ENCODE assay signal across 9 mouse cellular contexts in genomic region chr1:181151541-181151940, GRCm38 (mm10). TPM values are rescaled to one million over a fixed set of nuclear protein-coding genes. Genes with fewer than 3 reads are reported as not detected.
DNase-seq lines count a peak whose midpoint lies in the region; ATAC-seq and TF ChIP-seq lines count a peak whose summit lies in the region.
"Had no signal": no experiment of that assay in that cellular context is flagged by ENCODE, and none has a peak within 500 bp of the region (broad histone marks: within the 10 kb centered on the region; RNA-seq: fewer than 3 reads in every experiment).

No protein-coding gene starts in this region.

- intact Hi-C loops in heart, postnatal 10 days (cut with DNase I): no loop called here

- H3K9me3 ChIP-seq in heart, embryonic 14.5 days (ENCODE audit: control insufficient read depth, low read length): no peaks in the 10 kb centered on the region
- no peaks in the 10 kb centered on the region for H3K9me3 ChIP-seq in MEL (replicated peaks; ENCODE audit: insufficient read depth, low read length)
- H3K9me3 ChIP-seq in hindbrain, embryonic 10.5 days: no peaks in the 10 kb centered on the region
- H3K9me3 ChIP-seq in midbrain, embryonic 12.5 days: no peaks in the 10 kb centered on the region

- no peak for DNase-seq in heart, postnatal 10 days
- DNase-seq in MEL (ENCODE audit: low read depth, low spot score): peak; percentile 55
- DNase-seq in hindbrain, embryonic 10.5 days (ENCODE audit: low spot score): no peak
- DNase-seq in cerebellum, adult 8-10 months: no peak
- DNase-seq in right cerebral cortex, postnatal 4 days: no peak
- DNase-seq in urinary bladder, adult 2 months (ENCODE audit: low spot score): no peak

- no peak for TF ChIP-seq RAD21 in MEL (IDR thresholded peaks at IDR 0.05; ENCODE audit: low read depth, low read length)

- H3K4me3 ChIP-seq in heart, embryonic 14.5 days (ENCODE audit: control insufficient read depth in 1 of 2, insufficient read depth in 1 of 2, low read depth in 1 of 2, low read length in 2 of 2): peak overlapping the region; percentile 76 to 98
- H3K4me3 ChIP-seq in MEL (ENCODE audit: control insufficient read depth in 1 of 2, insufficient read depth in 1 of 2, low read depth in 2 of 2, low read length in 2 of 2): peak overlapping the region; percentile 61 to 85
- H3K4me3 ChIP-seq in hindbrain, embryonic 10.5 days: peak overlapping the region; percentile 96
- peak overlapping the region; percentile 92 for H3K4me3 ChIP-seq in midbrain, embryonic 12.5 days

- TF ChIP-seq POLR2A in MEL (IDR thresholded peaks at IDR 0.05; ENCODE audit: control insufficient read depth in 1 of 2, insufficient read depth in 1 of 2, low read depth in 1 of 2, low read length in 2 of 2, poor library complexity in 1 of 2): no peak

- H3K27ac ChIP-seq in heart, embryonic 14.5 days (replicated peaks in 1 of 2; ENCODE audit: control insufficient read depth in 1 of 2, insufficient read depth in 1 of 2, low read depth in 2 of 2, low read length in 2 of 2): peak overlapping the region in 1 of 2 experiments; percentile 88; a peak in 1 of 4 replicates
- no peak overlapping the region; the same call in 1 of the 2 replicates for H3K27ac ChIP-seq in MEL (ENCODE audit: control insufficient read depth, low read depth, low read length)
- H3K27ac ChIP-seq in hindbrain, embryonic 10.5 days: peak overlapping the region; percentile 96
- no peak overlapping the region for H3K27ac ChIP-seq in midbrain, embryonic 12.5 days (replicated peaks)

- 29% methylated on average over 5 of the region's 5 CpGs for WGBS in heart, embryonic 14.5 days
- WGBS in hindbrain, embryonic 10.5 days: 49% methylated on average over 5 of the region's 5 CpGs
- 42% methylated on average over 5 of the region's 5 CpGs for WGBS in midbrain, embryonic 12.5 days

- H3K4me1 ChIP-seq in heart, embryonic 14.5 days (ENCODE audit: control insufficient read depth in 2 of 2, insufficient read depth in 2 of 2, low read length in 2 of 2): peaks cover 0 to 13% of the 10 kb centered on the region in 2 experiments; a peak in 2 of 4 replicates
- peaks cover 15 to 25% of the 10 kb centered on the region in 2 experiments for H3K4me1 ChIP-seq in MEL (ENCODE audit: control insufficient read depth in 1 of 2, insufficient read depth in 2 of 2, low read length in 2 of 2)
- H3K4me1 ChIP-seq in hindbrain, embryonic 10.5 days (replicated peaks): peaks cover 24% of the 10 kb centered on the region
- H3K4me1 ChIP-seq in midbrain, embryonic 12.5 days: peaks cover 19% of the 10 kb centered on the region

- H3K9ac ChIP-seq in heart, embryonic 14.5 days (ENCODE audit: low read length): peak overlapping the region; percentile 96
- peak overlapping the region; percentile 95 for H3K9ac ChIP-seq in MEL (ENCODE audit: control insufficient read depth, low read depth, low read length, poor library complexity, severe bottlenecking)
- peak overlapping the region; percentile 96 for H3K9ac ChIP-seq in midbrain, embryonic 12.5 days (replicated peaks)

- peak overlapping the region; percentile 71 for H3K4me2 ChIP-seq in heart, embryonic 14.5 days (ENCODE audit: low read length)
- H3K4me2 ChIP-seq in midbrain, embryonic 12.5 days (replicated peaks): peak overlapping the region; percentile 74

- no peaks in the 10 kb centered on the region for H3K27me3 ChIP-seq in heart, embryonic 14.5 days (ENCODE audit: control insufficient read depth, insufficient read depth, low read length)
- H3K27me3 ChIP-seq in MEL (ENCODE audit: control insufficient read depth in 1 of 2, insufficient read depth in 2 of 2, low read length in 2 of 2): no peaks in the 10 kb centered on the region
- H3K27me3 ChIP-seq in hindbrain, embryonic 10.5 days (ENCODE audit: insufficient read depth, poor library complexity, severe bottlenecking): no peaks in the 10 kb centered on the region
- no peaks in the 10 kb centered on the region for H3K27me3 ChIP-seq in midbrain, embryonic 12.5 days
- H3K27me3 ChIP-seq: Patski had no signal

- peaks cover 33% of the 10 kb centered on the region for H3K36me3 ChIP-seq in heart, embryonic 14.5 days (ENCODE audit: control insufficient read depth, insufficient read depth, low read length)
- H3K36me3 ChIP-seq in MEL (ENCODE audit: control insufficient read depth in 1 of 2, insufficient read depth in 2 of 2, low read length in 2 of 2): peaks cover 5 to 54% of the 10 kb centered on the region in 2 experiments
- H3K36me3 ChIP-seq in hindbrain, embryonic 10.5 days: peaks cover 33% of the 10 kb centered on the region
- peaks cover 21% of the 10 kb centered on the region for H3K36me3 ChIP-seq in midbrain, embryonic 12.5 days

- TF ChIP-seq EP300 in MEL (IDR thresholded peaks at IDR 0.05; ENCODE audit: low read depth in 1 of 2, low read length in 2 of 2): no peak

- TF ChIP-seq CTCF in MEL (IDR thresholded peaks at IDR 0.05 in 2 of 3, conservative IDR thresholded peaks at IDR 0.05 in 1 of 3; ENCODE audit: control insufficient read depth in 1 of 3, insufficient read depth in 1 of 3, low read depth in 2 of 3, low read length in 3 of 3, poor library complexity in 1 of 3, severe bottlenecking in 1 of 3): no peak

- peaks cover 23% of the 10 kb centered on the region for H3K79me2 ChIP-seq in MEL (ENCODE audit: control insufficient read depth, insufficient read depth, low read length, poor library complexity)

- no peak for ATAC-seq in heart, embryonic 14.5 days (ENCODE audit: insufficient number of reproducible peaks, insufficient read depth, low FRiP score, low read depth)
- ATAC-seq in midbrain, embryonic 12.5 days (ENCODE audit: low FRiP score, low read depth): no peak

TF ChIP-seq in MEL, 35 proteins besides CTCF, POLR2A, EP300 and RAD21:
- TF ChIP-seq CHD2 (IDR thresholded peaks at IDR 0.05; ENCODE audit: low read length) (no peak), ZC3H11A (IDR thresholded peaks at IDR 0.05; ENCODE audit: low read depth, low read length) (no peak), ELF1 (IDR thresholded peaks at IDR 0.05; ENCODE audit: low read depth, low read length) (no peak), ETS1 (IDR thresholded peaks at IDR 0.05; ENCODE audit: low read depth, low read length) (no peak), SIN3A (IDR thresholded peaks at IDR 0.05; ENCODE audit: low read length) (0 out of 2 replicates have a peak, but pooled peaks have one; percentile 38)

RNA-seq across cellular contexts. Expression of gene Cnih4, which starts 7.0 kb away (rescaled TPM):
- polyA plus RNA-seq in heart, embryonic 14.5 days (2014; fragmentation: Nextera tagmentation; extraction: Ambion mirVana): 145 and 147 TPM in 2 replicates
- 10 to 100 TPM; 48.9 to 52.2 TPM for total RNA-seq in heart, postnatal 10 days (2021)
- 69.4 and 72.1 TPM in 2 replicates for total RNA-seq in MEL (2012; rRNA removed)
- 100 to 1,000 TPM in 1 of 2 experiments, not detected in 1; 141 TPM for polyA plus RNA-seq in MEL (2012; ENCODE audit: insufficient read depth in 1 of 2, insufficient read length in 2 of 2, low read depth in 1 of 2, low replicate concordance in 2 of 2, missing spikeins in 1 of 2)
- 104 and 129 TPM in 2 replicates for polyA plus RNA-seq in hindbrain, embryonic 10.5 days (2016; fragmentation: Nextera tagmentation; extraction: Ambion mirVana)
- polyA plus RNA-seq in midbrain, embryonic 12.5 days (2016; fragmentation: Nextera tagmentation; extraction: Ambion mirVana): 78.7 and 85.2 TPM in 2 replicates
- polyA plus RNA-seq in urinary bladder, adult 2 months (2012; rRNA removed): 27.5 and 29.4 TPM in 2 replicates

RNA-seq across cellular contexts. Expression of gene Nvl, which starts 7.5 kb away (rescaled TPM):
- polyA plus RNA-seq in heart, embryonic 14.5 days (2014; fragmentation: Nextera tagmentation; extraction: Ambion mirVana): 19.6 and 20.2 TPM in 2 replicates
- total RNA-seq in heart, postnatal 10 days (2021): 10 to 100 TPM; 10.4 to 10.6 TPM
- 20.8 and 21.0 TPM in 2 replicates for total RNA-seq in MEL (2012; rRNA removed)
- polyA plus RNA-seq in MEL (2012; ENCODE audit: insufficient read depth in 1 of 2, insufficient read length in 2 of 2, low read depth in 1 of 2, low replicate concordance in 2 of 2, missing spikeins in 1 of 2): 10 to 100 TPM in 1 of 2 experiments, not detected in 1; 29.8 TPM
- 30.2 and 42.2 TPM in 2 replicates for polyA plus RNA-seq in hindbrain, embryonic 10.5 days (2016; fragmentation: Nextera tagmentation; extraction: Ambion mirVana)
- polyA plus RNA-seq in midbrain, embryonic 12.5 days (2016; fragmentation: Nextera tagmentation; extraction: Ambion mirVana): 43.3 and 46.9 TPM in 2 replicates
- 20.9 and 28.8 TPM in 2 replicates for polyA plus RNA-seq in urinary bladder, adult 2 months (2012; rRNA removed)
